Mouse (Mus musculus) limb, embryonic 13.5 days (tissue): ENCODE data around the gene Fkbp15. TPM values are rescaled to one million over a fixed set of nuclear protein-coding genes. Genes with fewer than 3 reads are reported as not detected.
A peak's percentile ranks its signal among the peaks of the same experiment; 100 is the strongest.

Experiments
- ATAC-seq: fragments of 200-750 bp; cut with Nextera tagmentation; 2 replicates; pipeline ENCODE4 v1.8.0; 2017; ENCODE audit warnings: low read depth, moderate number of reproducible peaks, moderate TSS enrichment; ENCODE audit not compliant: low FRiP score
- H3K27ac ChIP-seq: fragments of 300-500 bp; sonication (generic); 2 replicates; pipeline ENCODE4 v1.5.1; 2015; ENCODE audit warnings: inconsistent platforms, mild to moderate bottlenecking, moderate library complexity
- H3K27me3 ChIP-seq: fragments of 300-500 bp; sonication (generic); 2 replicates; pipeline ENCODE4 v1.6.1; 2015; ENCODE audit warnings: mild to moderate bottlenecking, inconsistent platforms
- H3K36me3 ChIP-seq: fragments of 300-500 bp; sonication (generic); 2 replicates; pipeline ENCODE4 v1.6.1; 2015; ENCODE audit warnings: inconsistent platforms, mild to moderate bottlenecking, moderate library complexity
- H3K4me1 ChIP-seq: fragments of 300-500 bp; sonication (generic); 2 replicates; pipeline ENCODE4 v1.6.1; 2015; ENCODE audit warnings: inconsistent platforms
- H3K4me2 ChIP-seq: fragments of 300-500 bp; sonication (generic); replicated peaks from 2 replicates; pipeline ENCODE4 v1.6.1; 2015; ENCODE audit warnings: inconsistent platforms, mild to moderate bottlenecking, moderate library complexity
- H3K4me3 ChIP-seq: fragments of 300-500 bp; sonication (generic); 2 replicates; pipeline ENCODE4 v1.5.1; 2015; ENCODE audit warnings: moderate library complexity, mild to moderate bottlenecking, inconsistent platforms
- H3K9ac ChIP-seq: fragments of 300-500 bp; sonication (generic); 2 replicates; pipeline ENCODE4 v1.6.1; 2015; ENCODE audit warnings: mild to moderate bottlenecking, inconsistent platforms
- H3K9me3 ChIP-seq: fragments of 300-500 bp; sonication (generic); 2 replicates; pipeline ENCODE4 v1.6.1; 2016; ENCODE audit warnings: inconsistent platforms
- WGBS: fragments of 180-500 bp; shearing (Covaris S2); methylation state at CpG from one replicate; pipeline ENCODE4 v1.1.7; 2015; 5-methylcytosine and 5-hydroxymethylcytosine counted together
- polyA plus RNA-seq: library from polyadenylated mRNA; unstranded; fragments of >200 nt; fragmentation: Nextera tagmentation; extraction: Ambion mirVana; gene quantifications from 2 replicates; pipeline ENCODE4 v1.2.1, GENCODE M21; 2015

Fkbp15 gene
- polyA plus RNA-seq, 1 experiment from 2014 or later, result 27.9 TPM

- Histone ChIP-seq H3K9ac (no peak overlapping the region), H3K36me3 (no peaks in the 10 kb centered on the region), H3K4me3 (no peak overlapping the region), H3K4me1 (no peaks in the 10 kb centered on the region), H3K27ac (no peak overlapping the region), H3K27me3 (no peaks in the 10 kb centered on the region), H3K9me3 (no peaks in the 10 kb centered on the region), H3K4me2 (no peak overlapping the region)
- 92% methylated on average over 6 of the region's 6 CpGs for WGBS
- ATAC-seq, result no peak
Measured at GRCm38 (mm10) chr4:62367586-62367985, 7.2 kb upstream of the Fkbp15 start.

- Histone ChIP-seq H3K9me3 (no peaks in the 10 kb centered on the region), H3K27me3 (no peaks in the 10 kb centered on the region), H3K27ac (no peak overlapping the region), H3K4me3 (no peak overlapping the region), H3K9ac (no peak overlapping the region), H3K4me2 (no peak overlapping the region), H3K36me3 (no peaks in the 10 kb centered on the region), H3K4me1 (peaks cover 9% of the 10 kb centered on the region)
- 82% methylated on average over 4 of the region's 4 CpGs for WGBS
- no peak for ATAC-seq
Measured at GRCm38 (mm10) chr4:62366291-62366690, 5.9 kb upstream of the Fkbp15 start.

DNA sequence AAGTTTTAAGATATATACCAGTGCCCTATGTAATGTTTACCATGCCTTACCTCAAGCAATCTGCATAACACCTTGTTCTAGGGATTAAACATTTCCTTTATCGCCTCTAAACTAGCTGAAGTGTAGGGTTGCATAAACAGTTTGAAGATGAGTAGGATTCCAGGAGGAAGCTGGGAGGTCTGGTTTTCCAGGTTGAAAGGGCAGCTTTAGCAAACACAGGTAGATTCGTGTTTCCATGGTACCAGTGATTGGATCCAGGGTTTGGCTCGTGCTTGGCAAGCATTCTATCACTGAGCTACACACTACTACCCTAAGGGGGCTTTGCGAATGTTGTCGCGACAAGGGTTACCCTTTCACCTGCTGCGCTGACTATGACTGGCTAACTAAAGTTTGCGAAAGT, 4.0 kb upstream of the Fkbp15 start:
- Histone ChIP-seq H3K4me2 (no peak overlapping the region), H3K27ac (no peak overlapping the region), H3K27me3 (no peaks in the 10 kb centered on the region), H3K9me3 (no peaks in the 10 kb centered on the region), H3K36me3 (no peaks in the 10 kb centered on the region), H3K4me3 (no peak overlapping the region), H3K9ac (no peak overlapping the region), H3K4me1 (peaks cover 16% of the 10 kb centered on the region)
- ATAC-seq, result no peak
- 87% methylated on average over 8 of the region's 8 CpGs for WGBS

DNA sequence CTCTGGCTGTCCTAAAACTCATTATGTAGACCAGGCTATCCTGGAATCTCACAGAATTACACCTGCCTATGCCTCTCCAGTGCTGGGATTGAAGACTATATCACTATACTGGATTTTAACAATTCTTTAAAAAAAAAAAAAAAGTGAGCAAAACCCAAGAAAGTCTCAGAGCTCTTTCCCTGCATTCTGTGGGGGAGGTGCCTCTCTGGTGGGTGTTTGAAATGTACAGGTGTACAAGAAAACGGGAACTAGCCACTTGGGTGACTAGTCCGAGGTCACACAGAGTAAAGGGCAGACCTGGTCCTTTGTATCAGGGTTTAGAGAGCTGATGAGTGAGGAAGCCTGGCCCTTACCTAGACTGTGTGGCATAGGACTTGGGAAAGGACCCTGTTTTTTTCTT, 2.1 kb upstream of the Fkbp15 start:
- no peak overlapping the region for H3K27ac ChIP-seq
- H3K4me2 ChIP-seq, result no peak overlapping the region
- H3K36me3 ChIP-seq, result no peaks in the 10 kb centered on the region
- H3K4me3 ChIP-seq, result no peak overlapping the region
- no peak for ATAC-seq
- 85% methylated on average over 2 of the region's 2 CpGs for WGBS
- H3K4me1 ChIP-seq, result peaks cover 19% of the 10 kb centered on the region
- H3K27me3 ChIP-seq, result no peaks in the 10 kb centered on the region
- H3K9me3 ChIP-seq, result no peaks in the 10 kb centered on the region
- no peak overlapping the region for H3K9ac ChIP-seq

- Histone ChIP-seq H3K4me2 (peak overlapping the region; percentile 80), H3K36me3 (no peaks in the 10 kb centered on the region), H3K27me3 (no peaks in the 10 kb centered on the region), H3K4me3 (peak overlapping the region; percentile 82), H3K9me3 (no peaks in the 10 kb centered on the region), H3K27ac (no peak overlapping the region), H3K9ac (peak overlapping the region; percentile 79; the same call in 1 of the 2 replicates), H3K4me1 (peaks cover 19% of the 10 kb centered on the region)
- ATAC-seq, result no peak
- 92% methylated on average over 1 of the region's 1 CpGs for WGBS
Measured at GRCm38 (mm10) chr4:62361997-62362396, 1.6 kb upstream of the Fkbp15 start.

- Histone ChIP-seq H3K36me3 (no peaks in the 10 kb centered on the region), H3K9me3 (no peaks in the 10 kb centered on the region), H3K27me3 (no peaks in the 10 kb centered on the region), H3K9ac (peak overlapping the region; percentile 79), H3K4me1 (peaks cover 19% of the 10 kb centered on the region), H3K4me3 (peak overlapping the region; percentile 82), H3K27ac (no peak overlapping the region), H3K4me2 (peak overlapping the region; percentile 80)
- WGBS, result 37% methylated on average over 6 of the region's 6 CpGs
- ATAC-seq, result no peak
Measured at GRCm38 (mm10) chr4:62361571-62361970, 1.2 kb upstream of the Fkbp15 start.

DNA sequence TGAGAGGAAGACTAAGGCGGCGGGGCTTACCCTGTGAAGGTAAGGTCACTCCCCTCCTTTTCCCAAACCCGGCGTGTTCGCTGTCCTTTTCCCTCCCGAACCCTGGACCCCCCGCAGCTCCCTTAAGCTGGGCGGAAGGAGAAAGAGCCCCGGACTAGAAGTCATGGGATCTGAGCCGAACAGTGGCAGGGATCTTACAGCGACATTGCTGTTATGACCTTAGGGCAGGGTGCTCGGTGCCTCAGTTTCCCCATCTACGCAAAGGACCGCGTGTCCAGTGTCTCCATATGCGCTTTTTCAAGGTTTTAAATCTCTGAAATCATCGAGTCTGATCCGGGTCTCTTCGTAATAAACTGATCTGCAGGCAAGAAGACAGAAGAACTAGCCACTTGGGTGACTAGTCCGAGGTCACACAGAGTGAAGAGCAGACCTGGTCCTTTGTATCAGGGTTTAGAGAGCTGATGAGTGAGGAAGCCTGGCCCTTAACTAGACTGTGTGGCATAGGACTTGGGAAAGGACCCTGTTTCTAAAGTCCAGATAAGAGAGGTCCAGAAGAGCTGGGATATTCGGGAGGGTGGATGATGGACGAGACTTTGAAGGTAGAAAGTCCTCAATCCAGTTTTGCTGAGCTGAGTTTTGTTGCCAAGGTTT, 582 bp upstream of the Fkbp15 start:
- WGBS, result under 1% methylated on average over 22 of the region's 22 CpGs
- ATAC-seq, result no peak; the same call in 1 of the 2 replicates
- Histone ChIP-seq H3K27me3 (no peaks in the 10 kb centered on the region), H3K9me3 (no peaks in the 10 kb centered on the region), H3K4me2 (peak overlapping the region; percentile 80), H3K9ac (peak overlapping the region; percentile 79), H3K4me3 (peak overlapping the region; percentile 82), H3K27ac (peak overlapping the region; percentile 34; the same call in 1 of the 2 replicates), H3K4me1 (peaks cover 19% of the 10 kb centered on the region), H3K36me3 (no peaks in the 10 kb centered on the region)

GRCm38 (mm10) chr4:62359256-62359775, 1.0 kb downstream of the Fkbp15 start:
- ATAC-seq, result no peak
- H3K9me3 ChIP-seq, result no peaks in the 10 kb centered on the region
- H3K4me1 ChIP-seq, result peaks cover 19% of the 10 kb centered on the region
- H3K27me3 ChIP-seq, result no peaks in the 10 kb centered on the region
- 53% methylated on average over 7 of the region's 7 CpGs for WGBS
- no peaks in the 10 kb centered on the region for H3K36me3 ChIP-seq
- H3K27ac ChIP-seq, result no peak overlapping the region
- H3K4me3 ChIP-seq, result peak overlapping the region; percentile 82
- H3K4me2 ChIP-seq, result peak overlapping the region; percentile 84
- H3K9ac ChIP-seq, result peak overlapping the region; percentile 73

- Histone ChIP-seq H3K9ac (no peak overlapping the region), H3K27me3 (no peaks in the 10 kb centered on the region), H3K4me2 (no peak overlapping the region), H3K36me3 (no peaks in the 10 kb centered on the region), H3K27ac (no peak overlapping the region), H3K4me3 (no peak overlapping the region), H3K9me3 (no peaks in the 10 kb centered on the region), H3K4me1 (peaks cover 19% of the 10 kb centered on the region)
- 90% methylated on average over 1 of the region's 1 CpGs for WGBS
- ATAC-seq, result no peak
Measured at GRCm38 (mm10) chr4:62357631-62358148, 2.7 kb downstream of the Fkbp15 start.

DNA sequence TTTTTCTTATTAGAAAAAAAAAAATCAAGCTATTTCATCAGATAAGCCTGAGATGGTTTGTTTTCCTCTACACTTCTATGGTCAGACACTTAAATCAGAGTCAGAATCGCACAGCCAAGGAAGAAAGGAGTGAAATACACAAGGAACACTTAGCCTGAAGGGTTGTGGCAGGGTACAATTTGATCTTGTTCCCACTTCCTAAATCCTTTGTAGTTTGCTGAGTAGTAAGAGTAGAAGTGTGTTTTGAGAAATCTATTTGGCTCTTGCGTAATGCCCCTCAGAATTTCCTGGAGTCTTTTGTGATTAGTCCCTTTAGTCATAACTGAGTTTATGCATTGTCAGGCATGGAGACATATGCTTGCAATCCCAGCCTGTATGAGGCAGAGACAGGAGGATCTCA, 11.0 kb downstream of the Fkbp15 start:
- no peaks in the 10 kb centered on the region for H3K27me3 ChIP-seq
- H3K27ac ChIP-seq, result no peak overlapping the region
- no peak overlapping the region for H3K9ac ChIP-seq
- H3K4me3 ChIP-seq, result no peak overlapping the region
- peaks cover 41% of the 10 kb centered on the region for H3K36me3 ChIP-seq
- H3K4me1 ChIP-seq, result no peaks in the 10 kb centered on the region
- H3K4me2 ChIP-seq, result no peak overlapping the region
- no peak for ATAC-seq
- no peaks in the 10 kb centered on the region; the same call in 1 of the 2 replicates for H3K9me3 ChIP-seq
- WGBS, result 97% methylated on average over 2 of the region's 2 CpGs

DNA sequence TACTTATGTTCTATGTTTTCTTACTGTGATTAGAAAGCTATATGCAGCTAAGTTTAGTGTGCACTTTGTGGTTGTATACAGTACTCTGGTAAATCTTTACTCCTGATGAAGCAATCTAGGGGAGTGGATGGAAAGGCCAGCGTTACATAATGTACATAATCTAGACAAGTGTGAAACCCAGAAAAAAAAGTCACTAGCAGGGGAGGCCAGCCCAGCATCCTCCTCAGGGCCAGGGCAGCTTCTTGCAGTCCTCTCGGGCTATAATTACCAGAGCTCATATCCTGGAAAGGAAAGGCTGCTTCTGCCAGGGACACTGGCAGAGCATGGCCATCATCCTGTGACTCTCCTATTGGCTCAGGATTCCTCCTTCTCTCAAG, 12.0 kb downstream of the Fkbp15 start:
- Histone ChIP-seq H3K27me3 (no peaks in the 10 kb centered on the region), H3K9me3 (no peaks in the 10 kb centered on the region; the same call in 1 of the 2 replicates), H3K36me3 (peaks cover 49% of the 10 kb centered on the region), H3K27ac (no peak overlapping the region), H3K4me2 (no peak overlapping the region), H3K4me1 (no peaks in the 10 kb centered on the region), H3K4me3 (no peak overlapping the region), H3K9ac (no peak overlapping the region)
- 86% methylated on average over 2 of the region's 2 CpGs for WGBS
- no peak for ATAC-seq

DNA sequence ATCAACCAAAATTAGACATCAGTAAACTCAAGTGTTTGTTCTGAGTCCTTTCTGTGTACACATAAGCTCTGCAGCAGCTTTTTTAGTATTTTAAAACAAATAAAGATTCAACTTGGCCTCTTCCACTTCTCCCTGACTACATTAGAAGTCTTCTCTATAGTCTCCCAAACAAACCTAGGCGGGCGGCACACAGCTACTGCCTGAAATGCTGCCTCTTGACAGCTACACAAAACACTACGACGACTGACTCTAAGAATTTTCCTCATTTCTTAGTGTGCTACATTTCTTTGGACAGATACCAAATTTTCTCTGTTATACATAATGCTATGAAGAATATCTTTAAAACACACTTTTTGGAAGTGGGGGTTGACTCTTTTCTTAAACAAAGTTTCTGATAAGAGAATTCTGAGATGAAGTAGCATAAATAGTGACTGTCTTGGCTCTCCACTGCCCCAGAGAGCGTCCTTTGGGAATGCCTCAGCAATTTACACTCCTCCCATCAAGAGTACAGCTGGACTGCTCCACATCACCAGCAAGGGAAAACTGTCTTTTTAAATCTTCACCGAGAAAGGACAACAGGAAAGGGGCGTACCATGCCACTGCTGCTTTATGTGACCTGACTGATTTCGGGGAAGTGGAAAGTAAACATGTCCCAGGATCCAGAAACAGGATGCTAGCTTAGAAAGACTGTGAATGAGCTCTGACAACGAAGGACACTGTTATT, 12.6 kb downstream of the Fkbp15 start:
- no peak for ATAC-seq
- Histone ChIP-seq H3K27ac (no peak overlapping the region), H3K4me2 (no peak overlapping the region), H3K27me3 (no peaks in the 10 kb centered on the region), H3K4me3 (no peak overlapping the region), H3K36me3 (peaks cover 51% of the 10 kb centered on the region), H3K9me3 (no peaks in the 10 kb centered on the region; the same call in 1 of the 2 replicates), H3K4me1 (no peaks in the 10 kb centered on the region), H3K9ac (no peak overlapping the region)
- WGBS, result 81% methylated on average over 9 of the region's 9 CpGs
